Mouse (Mus musculus) kidney, adult 2 months (tissue): ENCODE measurements around the gene Pik3c2b. TPM values are rescaled to one million over a fixed set of nuclear protein-coding genes. Genes with fewer than 3 reads are reported as not detected.
A peak's percentile ranks its signal among the peaks of the same experiment; 100 is the strongest.

Experiments used
- DNase-seq: peaks from one replicate; pipeline ENCODE4 v3.0.0; 2021
- H3K27ac ChIP-seq: fragments of 200-500 bp; 2 replicates; pipeline ENCODE4 v1.5.1; 2012; ENCODE audit warnings: low read depth, low read length, control low read depth, inconsistent platforms; ENCODE audit not compliant: insufficient read depth
- H3K27me3 ChIP-seq: fragments of 200-500 bp; replicated peaks from 2 replicates; pipeline ENCODE4 v1.6.1; 2012; ENCODE audit warnings: mild to moderate bottlenecking, moderate library complexity, low read length, inconsistent platforms; ENCODE audit not compliant: control insufficient read depth, insufficient read depth
- H3K36me3 ChIP-seq: fragments of 200-500 bp; 2 replicates; pipeline ENCODE4 v1.6.1; 2012; ENCODE audit warnings: mild to moderate bottlenecking, moderate library complexity, low read length, inconsistent platforms; ENCODE audit not compliant: control insufficient read depth, insufficient read depth
- H3K4me1 ChIP-seq: fragments of 200-500 bp; 2 replicates; pipeline ENCODE4 v1.6.1; 2011; ENCODE audit warnings: low read length; ENCODE audit not compliant: control insufficient read depth, insufficient read depth
- H3K4me3 ChIP-seq: fragments of 200-500 bp; 2 replicates; pipeline ENCODE4 v1.5.1; 2011; ENCODE audit warnings: mild to moderate bottlenecking, low read depth, low read length, control low read depth; ENCODE audit not compliant: insufficient read depth
- CTCF ChIP-seq: fragments of 200-500 bp; conservative IDR thresholded peaks from 2 replicates; pipeline ENCODE4 v1.5.1; 2011; ENCODE audit warnings: low read depth, mild to moderate bottlenecking, control low read depth, low read length, moderate library complexity, mixed read lengths; ENCODE audit not compliant: insufficient read depth, insufficient read length
- POLR2A ChIP-seq: fragments of 200-500 bp; IDR thresholded peaks from one replicate; pipeline ENCODE4 v1.6.1; 2011; ENCODE audit warnings: low read depth, low read length, control low read depth
- WGBS: fragments of 180-500 bp; shearing (Covaris S2); methylation state at CpG from one replicate; pipeline ENCODE4 v1.1.7; 2018; 5-methylcytosine and 5-hydroxymethylcytosine counted together
- polyA plus RNA-seq: library from polyadenylated mRNA; depleted of rRNA; stranded (reverse); fragments of >200 nt; gene quantifications from 2 replicates; pipeline ENCODE4 v1.2.3, GENCODE M21; 2012

Gene Pik3c2b
- polyA plus RNA-seq, 1 experiment = 3.6 TPM

- Histone ChIP-seq H3K4me1 (peaks cover 3% of the 10 kb centered on the region; the same call in 1 of the 2 replicates), H3K36me3 (no peaks in the 10 kb centered on the region), H3K27ac (no peak overlapping the region), H3K4me3 (no peak overlapping the region), H3K27me3 (no peaks in the 10 kb centered on the region)
- 85% methylated on average over 2 of the region's 2 CpGs for WGBS
- no peak for DNase-seq
- TF ChIP-seq POLR2A (no peak), CTCF (no peak)
Observed at GRCm38 (mm10) chr1:133048690-133049089, 3.2 kb downstream of the Pik3c2b start.

- DNase-seq = no peak
- 44% methylated on average over 11 of the region's 11 CpGs for WGBS
- H3K27ac ChIP-seq = no peak overlapping the region
- H3K36me3 ChIP-seq = no peaks in the 10 kb centered on the region
- H3K27me3 ChIP-seq = no peaks in the 10 kb centered on the region
- TF ChIP-seq CTCF (no peak), POLR2A (no peak)
- no peak overlapping the region for H3K4me3 ChIP-seq
- H3K4me1 ChIP-seq = peaks cover 6% of the 10 kb centered on the region; the same call in 1 of the 2 replicates
Observed at GRCm38 (mm10) chr1:133050001-133050431, 4.5 kb downstream of the Pik3c2b start.

GRCm38 (mm10) chr1:133051829-133052228, 6.4 kb downstream of the Pik3c2b start:
- 91% methylated on average over 2 of the region's 2 CpGs for WGBS
- no peak for DNase-seq
- H3K36me3 ChIP-seq = no peaks in the 10 kb centered on the region
- H3K27ac ChIP-seq = no peak overlapping the region
- no peak for TF ChIP-seq CTCF
- TF ChIP-seq POLR2A = no peak
- H3K4me3 ChIP-seq = no peak overlapping the region
- 0 out of 2 replicates have a peak, but pooled peaks cover 3% of the 10 kb centered on the region for H3K4me1 ChIP-seq
- H3K27me3 ChIP-seq = no peaks in the 10 kb centered on the region

GRCm38 (mm10) chr1:133053034-133053433, 7.6 kb downstream of the Pik3c2b start:
- Histone ChIP-seq H3K27ac (no peak overlapping the region), H3K4me1 (0 out of 2 replicates have a peak, but pooled peaks cover 5% of the 10 kb centered on the region), H3K36me3 (no peaks in the 10 kb centered on the region), H3K27me3 (no peaks in the 10 kb centered on the region), H3K4me3 (no peak overlapping the region)
- 58% methylated on average over 5 of the region's 5 CpGs for WGBS
- DNase-seq = no peak
- TF ChIP-seq POLR2A (no peak), CTCF (no peak)

- Histone ChIP-seq H3K4me1 (0 out of 2 replicates have a peak, but pooled peaks cover 5% of the 10 kb centered on the region), H3K36me3 (no peaks in the 10 kb centered on the region), H3K27me3 (no peaks in the 10 kb centered on the region), H3K4me3 (no peak overlapping the region), H3K27ac (no peak overlapping the region)
- peak; percentile 44 for DNase-seq
- 59% methylated on average over 8 of the region's 8 CpGs for WGBS
- TF ChIP-seq CTCF = no peak
- TF ChIP-seq POLR2A = no peak
Observed at GRCm38 (mm10) chr1:133054326-133054725, 8.9 kb downstream of the Pik3c2b start.

- 36% methylated on average over 7 of the region's 7 CpGs for WGBS
- Histone ChIP-seq H3K27ac (no peak overlapping the region), H3K27me3 (no peaks in the 10 kb centered on the region), H3K36me3 (no peaks in the 10 kb centered on the region), H3K4me1 (0 out of 2 replicates have a peak, but pooled peaks cover 5% of the 10 kb centered on the region), H3K4me3 (no peak overlapping the region)
- TF ChIP-seq POLR2A (no peak), CTCF (no peak)
- DNase-seq = no peak
Observed at GRCm38 (mm10) chr1:133057345-133058034, 12.0 kb downstream of the Pik3c2b start.

GRCm38 (mm10) chr1:133059592-133059991, 14.1 kb downstream of the Pik3c2b start:
- no peak for DNase-seq
- Histone ChIP-seq H3K36me3 (no peaks in the 10 kb centered on the region), H3K27ac (no peak overlapping the region), H3K4me1 (0 out of 2 replicates have a peak, but pooled peaks cover 2% of the 10 kb centered on the region), H3K27me3 (no peaks in the 10 kb centered on the region), H3K4me3 (no peak overlapping the region)
- WGBS = 76% methylated on average over 2 of the region's 2 CpGs
- TF ChIP-seq POLR2A (no peak), CTCF (no peak)
